Mouse (Mus musculus): ENCODE results near the gene Akp3. TPM values are rescaled to one million over a fixed set of nuclear protein-coding genes. Genes with fewer than 3 reads are reported as not detected.

Gene Akp3
- polyA plus RNA-seq, 1 experiment: not detected

GRCm38 (mm10) chr1:87143141-87143540 is 18.4 kb downstream of the Akp3 start:
- Histone ChIP-seq H3K9me3 (replicated peaks; ENCODE audit: control insufficient read depth, insufficient read depth, low read length, poor library complexity, severe bottlenecking) (peaks cover 7% of the 10 kb centered on the region), H3K36me3 (ENCODE audit: control insufficient read depth, insufficient read depth, low read length, poor library complexity, severe bottlenecking) (no peaks in the 10 kb centered on the region), H3K27me3 (ENCODE audit: control insufficient read depth, insufficient read depth, low read length, poor library complexity, severe bottlenecking) (no peaks in the 10 kb centered on the region; the same call in 1 of the 2 replicates), H3K4me3 (ENCODE audit: low read depth, low read length) (no peak overlapping the region), H3K4me1 (ENCODE audit: control insufficient read depth, insufficient read depth, low read length) (no peaks in the 10 kb centered on the region), H3K27ac (ENCODE audit: insufficient read depth, low read length) (no peak overlapping the region), H3K9ac (ENCODE audit: low read depth, poor library complexity, severe bottlenecking) (no peak overlapping the region)
- TF ChIP-seq EP300 (IDR thresholded peaks at IDR 0.05; ENCODE audit: insufficient read depth, low read depth, low read length) (no peak), CTCF (IDR thresholded peaks at IDR 0.05; ENCODE audit: low read depth, low read length) (no peak), POLR2A (IDR thresholded peaks at IDR 0.05; ENCODE audit: insufficient read depth, low read length) (no peak)

DNA sequence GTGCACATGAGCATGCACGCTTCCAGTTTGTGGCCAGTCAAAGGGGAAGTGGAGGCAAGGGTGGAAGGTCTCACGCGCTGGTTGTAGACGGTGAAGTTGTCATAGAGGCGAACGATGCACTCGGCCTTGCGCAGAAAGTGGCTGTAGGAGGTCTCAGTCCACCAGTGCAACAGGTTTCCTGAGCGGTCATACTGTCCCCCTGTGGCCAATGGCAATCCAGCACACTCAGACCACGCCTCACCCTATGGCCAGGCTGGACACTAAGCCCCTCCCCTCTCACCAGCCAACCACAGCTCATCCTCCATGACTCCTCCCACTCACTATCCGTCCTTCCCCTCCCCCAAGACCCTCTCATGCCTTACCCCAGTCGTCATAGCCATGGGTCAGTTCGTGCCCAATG is 24.6 kb downstream of the Akp3 start:
- Histone ChIP-seq H3K27ac (ENCODE audit: insufficient read depth, low read length) (no peak overlapping the region), H3K4me1 (ENCODE audit: control insufficient read depth, insufficient read depth, low read length) (no peaks in the 10 kb centered on the region), H3K9me3 (replicated peaks; ENCODE audit: control insufficient read depth, insufficient read depth, low read length, poor library complexity, severe bottlenecking) (no peaks in the 10 kb centered on the region), H3K27me3 (ENCODE audit: control insufficient read depth, insufficient read depth, low read length, poor library complexity, severe bottlenecking) (peaks cover 2% of the 10 kb centered on the region; the same call in 1 of the 2 replicates), H3K36me3 (ENCODE audit: control insufficient read depth, insufficient read depth, low read length, poor library complexity, severe bottlenecking) (no peaks in the 10 kb centered on the region), H3K4me3 (ENCODE audit: low read depth, low read length) (no peak overlapping the region), H3K9ac (ENCODE audit: low read depth, poor library complexity, severe bottlenecking) (no peak overlapping the region)
- TF ChIP-seq CTCF (IDR thresholded peaks at IDR 0.05; ENCODE audit: low read depth, low read length) (no peak), POLR2A (IDR thresholded peaks at IDR 0.05; ENCODE audit: insufficient read depth, low read length) (no peak), EP300 (IDR thresholded peaks at IDR 0.05; ENCODE audit: insufficient read depth, low read depth, low read length) (no peak)

- no peak overlapping the region for H3K27ac ChIP-seq (ENCODE audit: insufficient read depth, low read length)
- no peak overlapping the region for H3K4me3 ChIP-seq (ENCODE audit: low read depth, low read length)
- no peaks in the 10 kb centered on the region for H3K9me3 ChIP-seq (replicated peaks; ENCODE audit: control insufficient read depth, insufficient read depth, low read length, poor library complexity, severe bottlenecking)
- H3K27me3 ChIP-seq (ENCODE audit: control insufficient read depth, insufficient read depth, low read length, poor library complexity, severe bottlenecking): peaks cover 16% of the 10 kb centered on the region
- no peaks in the 10 kb centered on the region for H3K36me3 ChIP-seq (ENCODE audit: control insufficient read depth, insufficient read depth, low read length, poor library complexity, severe bottlenecking)
- no peaks in the 10 kb centered on the region for H3K4me1 ChIP-seq (ENCODE audit: control insufficient read depth, insufficient read depth, low read length)
- TF ChIP-seq CTCF (IDR thresholded peaks at IDR 0.05; ENCODE audit: low read depth, low read length) (no peak), POLR2A (IDR thresholded peaks at IDR 0.05; ENCODE audit: insufficient read depth, low read length) (no peak), EP300 (IDR thresholded peaks at IDR 0.05; ENCODE audit: insufficient read depth, low read depth, low read length) (no peak)
- H3K9ac ChIP-seq (ENCODE audit: low read depth, poor library complexity, severe bottlenecking): no peak overlapping the region
These were observed 26.5 kb downstream of the Akp3 start for GRCm38 (mm10) chr1:87151286-87151685.

DNA sequence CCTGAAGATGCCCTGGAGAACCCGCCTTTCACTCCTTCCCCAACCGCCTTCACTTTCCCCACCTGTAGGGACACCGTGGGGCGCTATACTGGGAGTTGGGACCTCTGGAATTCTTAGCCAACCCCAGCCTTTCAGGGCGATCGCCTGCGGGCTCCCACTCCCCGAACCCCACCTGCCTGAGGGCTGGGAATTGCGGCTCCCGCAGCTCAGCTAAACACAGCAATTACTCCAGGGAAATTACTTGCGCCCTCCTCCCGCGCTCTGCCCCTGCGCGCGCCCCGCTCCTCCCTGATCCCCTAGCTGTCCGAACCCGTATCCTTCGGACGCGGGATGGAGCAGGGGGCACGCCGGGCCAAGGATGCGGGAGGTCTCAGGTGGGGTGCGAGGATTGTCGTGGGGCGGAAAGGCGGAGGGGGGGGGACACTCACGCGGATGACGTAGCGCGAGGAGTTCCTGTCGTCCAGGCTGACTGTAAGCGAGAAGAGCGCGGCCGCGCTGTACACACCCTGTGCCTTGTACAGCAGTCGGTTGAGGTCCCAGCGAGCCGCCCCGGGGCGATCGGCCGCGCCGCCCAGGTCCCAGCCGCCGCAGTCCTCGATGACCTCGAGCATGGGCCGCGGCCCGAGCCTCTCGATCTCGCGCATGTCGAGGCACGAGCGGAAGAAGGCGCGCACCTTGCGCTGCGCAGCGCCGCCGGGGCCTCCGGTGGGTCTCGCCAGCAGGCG is 29.2 kb downstream of the Akp3 start:
- H3K4me1 ChIP-seq (ENCODE audit: control insufficient read depth, insufficient read depth, low read length): no peaks in the 10 kb centered on the region
- H3K9ac ChIP-seq (ENCODE audit: low read depth, poor library complexity, severe bottlenecking): peak overlapping the region; percentile 31
- H3K27me3 ChIP-seq (ENCODE audit: control insufficient read depth, insufficient read depth, low read length, poor library complexity, severe bottlenecking): peaks cover 21% of the 10 kb centered on the region
- TF ChIP-seq CTCF (IDR thresholded peaks at IDR 0.05; ENCODE audit: low read depth, low read length): no peak
- no peak for TF ChIP-seq EP300 (IDR thresholded peaks at IDR 0.05; ENCODE audit: insufficient read depth, low read depth, low read length)
- no peak for TF ChIP-seq POLR2A (IDR thresholded peaks at IDR 0.05; ENCODE audit: insufficient read depth, low read length)
- H3K4me3 ChIP-seq (ENCODE audit: low read depth, low read length): peak overlapping the region; percentile 53
- H3K36me3 ChIP-seq (ENCODE audit: control insufficient read depth, insufficient read depth, low read length, poor library complexity, severe bottlenecking): no peaks in the 10 kb centered on the region
- no peak overlapping the region for H3K27ac ChIP-seq (ENCODE audit: insufficient read depth, low read length)
- no peaks in the 10 kb centered on the region for H3K9me3 ChIP-seq (replicated peaks; ENCODE audit: control insufficient read depth, insufficient read depth, low read length, poor library complexity, severe bottlenecking)

DNA sequence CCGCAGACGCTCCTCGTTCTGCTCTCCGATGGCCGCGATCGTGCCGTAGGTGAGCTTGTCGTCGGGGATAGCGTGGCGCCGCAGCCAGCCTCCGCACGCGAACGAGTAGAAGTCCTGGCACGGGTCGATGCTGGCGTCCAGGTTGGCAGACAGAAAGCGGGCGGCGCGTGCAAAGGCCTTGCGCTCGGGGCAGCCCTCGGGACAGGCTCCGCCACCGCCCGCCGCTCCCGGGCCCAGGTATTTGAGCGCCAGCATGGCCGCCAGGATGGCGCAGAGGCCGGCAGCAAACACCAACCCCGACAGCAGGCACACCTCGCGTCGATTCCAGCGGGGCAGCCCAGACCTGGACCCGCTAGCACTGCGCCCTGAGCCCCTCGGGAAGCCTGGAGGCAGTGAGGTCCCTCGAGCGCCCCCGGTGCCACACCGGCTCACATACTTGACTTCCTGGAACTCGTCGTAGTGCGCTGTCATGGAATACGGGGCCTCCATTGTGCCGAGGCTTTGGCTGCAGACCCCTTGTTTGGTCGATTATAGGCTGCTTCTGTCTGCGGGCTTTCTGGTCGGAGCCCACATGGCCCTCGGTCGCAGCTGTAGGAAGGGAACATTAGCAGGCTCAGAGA is 29.8 kb downstream of the Akp3 start:
- Histone ChIP-seq H3K4me3 (ENCODE audit: low read depth, low read length) (peak overlapping the region; percentile 53), H3K9me3 (replicated peaks; ENCODE audit: control insufficient read depth, insufficient read depth, low read length, poor library complexity, severe bottlenecking) (no peaks in the 10 kb centered on the region), H3K4me1 (ENCODE audit: control insufficient read depth, insufficient read depth, low read length) (no peaks in the 10 kb centered on the region), H3K36me3 (ENCODE audit: control insufficient read depth, insufficient read depth, low read length, poor library complexity, severe bottlenecking) (no peaks in the 10 kb centered on the region), H3K9ac (ENCODE audit: low read depth, poor library complexity, severe bottlenecking) (peak overlapping the region; percentile 31), H3K27me3 (ENCODE audit: control insufficient read depth, insufficient read depth, low read length, poor library complexity, severe bottlenecking) (peaks cover 21% of the 10 kb centered on the region), H3K27ac (ENCODE audit: insufficient read depth, low read length) (no peak overlapping the region)
- no peak for TF ChIP-seq EP300 (IDR thresholded peaks at IDR 0.05; ENCODE audit: insufficient read depth, low read depth, low read length)
- TF ChIP-seq POLR2A (IDR thresholded peaks at IDR 0.05; ENCODE audit: insufficient read depth, low read length): no peak
- no peak for TF ChIP-seq CTCF (IDR thresholded peaks at IDR 0.05; ENCODE audit: low read depth, low read length)
